Mouse (Mus musculus) limb, embryonic 10.5 days (tissue): ENCODE data around the gene Dnajb3. TPM values are rescaled to one million over a fixed set of nuclear protein-coding genes. Genes with fewer than 3 reads are reported as not detected.

ENCODE experiments used
- DNase-seq: peaks from one replicate; pipeline ENCODE4 v3.0.0-alpha.2; 2017; ENCODE audit warnings: low spot score
- H3K27ac ChIP-seq: fragments of 300-500 bp; sonication (generic); 2 replicates; pipeline ENCODE4 v1.5.1; 2016; ENCODE audit warnings: mild to moderate bottlenecking
- H3K27me3 ChIP-seq: fragments of 300-500 bp; sonication (generic); 2 replicates; pipeline ENCODE4 v1.6.1; 2016; ENCODE audit warnings: low read depth, mild to moderate bottlenecking; ENCODE audit not compliant: poor library complexity, severe bottlenecking
- H3K36me3 ChIP-seq: fragments of 300-500 bp; sonication (generic); 2 replicates; pipeline ENCODE4 v1.6.1; 2016; ENCODE audit warnings: mild to moderate bottlenecking, moderate library complexity
- H3K4me1 ChIP-seq: fragments of 300-500 bp; sonication (generic); 2 replicates; pipeline ENCODE4 v1.6.1; 2016
- H3K4me3 ChIP-seq: fragments of 300-500 bp; sonication (generic); 2 replicates; pipeline ENCODE4 v1.5.1; 2016; ENCODE audit warnings: mild to moderate bottlenecking, moderate library complexity
- H3K9me3 ChIP-seq: fragments of 300-500 bp; sonication (generic); replicated peaks from 2 replicates; pipeline ENCODE4 v1.6.1; 2016; ENCODE audit warnings: mild to moderate bottlenecking
- WGBS: fragments of 180-500 bp; shearing (Covaris S2); methylation state at CpG from one replicate; pipeline ENCODE4 v1.1.7; 2016; 5-methylcytosine and 5-hydroxymethylcytosine counted together
- polyA plus RNA-seq: library from polyadenylated mRNA; unstranded; fragments of >200 nt; fragmentation: Nextera tagmentation; extraction: Ambion mirVana; gene quantifications from 2 replicates; pipeline ENCODE4 v1.2.1, GENCODE M21; 2016

The Dnajb3 gene
- polyA plus RNA-seq, 1 experiment from 2014 or later, result 10.4 TPM

DNA sequence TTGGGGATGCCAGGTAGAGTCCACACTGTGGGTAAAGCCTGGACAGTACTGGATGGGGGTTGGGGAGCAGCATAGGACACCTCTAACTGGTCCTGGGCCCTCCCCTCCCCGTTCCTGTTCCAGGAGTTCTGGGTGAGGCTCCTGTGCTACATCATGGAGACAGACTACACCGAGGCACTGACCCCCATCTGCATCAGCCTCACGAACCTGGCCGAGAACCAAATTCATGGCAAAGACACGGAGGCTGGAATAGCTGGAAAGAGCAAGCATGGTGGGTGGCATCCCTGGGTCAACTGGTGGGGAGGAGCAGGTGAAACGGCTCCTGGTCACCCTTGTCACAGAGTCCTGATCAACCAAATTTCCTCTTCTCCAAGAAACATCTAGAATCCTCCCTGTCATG, 33.2 kb upstream of the Dnajb3 start:
- no peak overlapping the region for H3K4me3 ChIP-seq
- no peaks in the 10 kb centered on the region for H3K4me1 ChIP-seq
- no peak for DNase-seq
- 83% methylated on average over 6 of the region's 6 CpGs for WGBS
- H3K27ac ChIP-seq, result no peak overlapping the region
- H3K9me3 ChIP-seq, result peaks cover 85% of the 10 kb centered on the region
- no peaks in the 10 kb centered on the region for H3K27me3 ChIP-seq
- no peaks in the 10 kb centered on the region for H3K36me3 ChIP-seq

DNA sequence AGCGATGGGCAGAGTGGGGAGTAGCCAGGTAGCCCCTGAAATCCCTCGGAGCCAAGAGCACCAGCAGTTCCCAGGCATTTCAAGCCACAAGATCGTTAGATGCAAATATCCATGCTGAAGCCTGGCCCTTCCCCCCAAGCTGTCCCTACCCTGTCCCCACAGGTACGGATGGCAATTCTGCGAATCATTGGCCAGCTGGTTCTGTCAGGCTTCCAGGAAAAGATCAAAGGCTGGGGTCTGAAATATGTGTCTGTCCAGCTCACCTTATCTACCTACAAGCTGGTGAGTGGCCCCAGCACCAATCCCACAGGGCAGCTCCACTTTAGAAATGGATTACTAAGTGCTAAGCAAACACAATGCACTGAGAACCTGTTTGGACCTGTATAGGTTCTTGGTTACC, 31.7 kb upstream of the Dnajb3 start:
- H3K27me3 ChIP-seq, result no peaks in the 10 kb centered on the region
- H3K27ac ChIP-seq, result no peak overlapping the region
- no peaks in the 10 kb centered on the region for H3K4me1 ChIP-seq
- peaks cover 87% of the 10 kb centered on the region for H3K9me3 ChIP-seq
- H3K4me3 ChIP-seq, result no peak overlapping the region
- 79% methylated on average over 5 of the region's 5 CpGs for WGBS
- H3K36me3 ChIP-seq, result no peaks in the 10 kb centered on the region
- no peak for DNase-seq

DNA sequence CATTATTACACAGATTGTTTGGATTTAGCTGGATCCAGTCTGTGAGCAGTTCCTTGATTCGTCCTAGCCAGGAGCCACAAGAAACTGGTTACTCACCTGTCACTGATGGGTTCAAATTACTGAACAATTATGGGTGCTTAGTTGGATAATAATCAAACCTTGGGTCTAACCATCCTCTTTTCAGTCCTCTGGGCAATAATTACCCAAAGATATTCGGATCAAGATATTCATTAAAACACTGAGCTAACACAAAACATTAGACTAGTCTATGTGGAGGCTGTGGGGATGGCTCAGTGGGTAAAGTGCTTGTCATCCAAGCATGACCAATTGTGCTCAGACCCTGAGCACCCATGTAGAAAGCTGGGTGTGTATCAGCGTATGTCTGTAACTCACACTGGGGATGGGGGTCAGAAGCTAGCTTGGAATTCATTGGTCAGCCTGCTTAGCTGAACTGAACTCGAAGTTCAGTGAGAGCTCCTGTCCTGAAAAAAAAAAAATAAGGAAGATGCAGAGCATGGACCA, 30.4 kb upstream of the Dnajb3 start:
- Histone ChIP-seq H3K36me3 (no peaks in the 10 kb centered on the region), H3K9me3 (peaks cover 91% of the 10 kb centered on the region), H3K4me3 (no peak overlapping the region), H3K27ac (no peak overlapping the region), H3K4me1 (no peaks in the 10 kb centered on the region), H3K27me3 (no peaks in the 10 kb centered on the region)
- WGBS, result 71% methylated on average over 4 of the region's 4 CpGs
- no peak for DNase-seq

DNA sequence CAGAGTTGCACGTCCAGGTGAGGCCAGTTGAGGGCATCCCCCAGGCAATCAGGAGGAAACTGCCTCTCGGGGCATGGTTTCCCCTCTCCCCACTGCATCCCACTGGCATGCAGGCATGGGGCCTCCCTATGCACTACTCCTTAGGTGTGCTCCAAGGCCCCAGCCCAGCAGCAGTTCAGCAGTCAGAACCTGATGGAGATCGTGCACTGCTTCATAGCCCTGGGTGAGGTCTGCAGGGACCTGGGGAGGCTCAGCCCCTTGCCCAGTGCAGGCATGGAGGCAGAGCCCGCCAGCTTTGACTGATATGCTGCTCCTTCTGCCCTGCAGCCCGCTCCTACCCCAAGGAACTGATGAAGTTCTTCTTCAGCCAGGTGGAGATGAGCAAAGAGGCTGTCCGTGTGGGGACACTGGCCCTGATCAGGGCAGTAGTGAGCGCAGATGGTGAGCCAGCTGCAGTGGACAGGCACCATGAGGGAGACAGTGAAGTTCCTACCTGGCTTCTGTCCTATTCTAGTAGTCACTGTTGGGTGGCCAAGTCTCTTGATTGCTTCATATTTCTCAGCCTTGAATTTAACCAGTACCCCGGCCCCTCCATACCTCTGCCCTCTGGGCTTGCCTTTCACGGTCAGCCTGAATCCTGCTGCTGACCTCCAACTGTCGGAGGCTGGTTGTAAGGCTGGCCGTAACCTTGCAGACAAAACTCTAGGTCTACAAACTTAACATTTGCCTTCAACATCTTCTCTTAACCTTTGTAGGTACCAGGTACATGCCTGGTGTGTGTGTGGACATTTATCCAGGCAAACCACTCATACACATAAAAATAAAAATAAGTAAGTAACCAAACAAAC, 29.7 kb upstream of the Dnajb3 start:
- 68% methylated on average over 11 of the region's 11 CpGs for WGBS
- Histone ChIP-seq H3K9me3 (peaks cover 90% of the 10 kb centered on the region), H3K27me3 (no peaks in the 10 kb centered on the region), H3K36me3 (no peaks in the 10 kb centered on the region), H3K4me3 (no peak overlapping the region), H3K27ac (no peak overlapping the region), H3K4me1 (no peaks in the 10 kb centered on the region)
- no peak for DNase-seq

DNA sequence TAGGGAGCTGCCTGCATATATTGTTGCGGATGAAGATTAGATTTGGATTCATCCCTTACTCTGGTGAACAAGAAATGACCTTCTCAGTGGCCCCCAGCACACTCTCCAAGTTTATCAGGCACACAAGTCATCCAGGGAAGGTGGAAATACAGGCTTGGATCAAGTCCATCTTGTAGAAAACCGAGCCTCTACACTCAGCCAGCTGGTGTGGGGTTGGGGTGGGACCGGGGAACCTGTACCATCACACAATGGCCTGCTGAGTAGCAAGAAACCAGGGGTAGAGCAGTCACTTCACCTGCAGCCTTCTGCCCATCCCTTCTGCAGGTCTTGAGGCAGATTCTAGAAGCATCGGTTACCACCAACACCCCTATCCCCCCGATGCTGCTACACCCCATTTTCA, 29.1 kb upstream of the Dnajb3 start:
- H3K27ac ChIP-seq, result no peak overlapping the region
- H3K27me3 ChIP-seq, result no peaks in the 10 kb centered on the region
- no peak for DNase-seq
- no peaks in the 10 kb centered on the region for H3K4me1 ChIP-seq
- no peaks in the 10 kb centered on the region for H3K36me3 ChIP-seq
- peaks cover 90% of the 10 kb centered on the region for H3K9me3 ChIP-seq
- no peak overlapping the region for H3K4me3 ChIP-seq
- 47% methylated on average over 5 of the region's 5 CpGs for WGBS

DNA sequence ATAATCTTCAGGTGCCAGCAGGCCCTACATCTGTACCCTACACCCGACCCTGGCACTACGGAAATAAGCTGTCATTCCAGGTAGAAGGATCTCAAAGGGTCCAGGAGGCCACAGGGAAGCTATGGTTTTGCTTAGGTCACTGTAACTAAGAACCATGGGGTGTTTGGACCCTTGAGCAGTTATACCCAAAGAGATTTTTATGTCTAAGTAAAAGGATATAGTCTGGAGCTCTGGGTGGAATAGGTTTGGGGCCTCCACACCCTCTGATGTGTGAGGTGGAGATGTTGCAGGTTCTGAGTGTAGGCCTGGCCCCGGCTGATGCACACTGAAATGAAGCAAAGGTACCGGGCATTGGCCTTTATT, 28.6 kb upstream of the Dnajb3 start:
- H3K9me3 ChIP-seq, result peaks cover 90% of the 10 kb centered on the region
- no peak for DNase-seq
- H3K4me3 ChIP-seq, result no peak overlapping the region
- H3K4me1 ChIP-seq, result no peaks in the 10 kb centered on the region
- WGBS, result 67% methylated on average over 4 of the region's 4 CpGs
- no peak overlapping the region for H3K27ac ChIP-seq
- no peaks in the 10 kb centered on the region for H3K27me3 ChIP-seq
- H3K36me3 ChIP-seq, result no peaks in the 10 kb centered on the region

DNA sequence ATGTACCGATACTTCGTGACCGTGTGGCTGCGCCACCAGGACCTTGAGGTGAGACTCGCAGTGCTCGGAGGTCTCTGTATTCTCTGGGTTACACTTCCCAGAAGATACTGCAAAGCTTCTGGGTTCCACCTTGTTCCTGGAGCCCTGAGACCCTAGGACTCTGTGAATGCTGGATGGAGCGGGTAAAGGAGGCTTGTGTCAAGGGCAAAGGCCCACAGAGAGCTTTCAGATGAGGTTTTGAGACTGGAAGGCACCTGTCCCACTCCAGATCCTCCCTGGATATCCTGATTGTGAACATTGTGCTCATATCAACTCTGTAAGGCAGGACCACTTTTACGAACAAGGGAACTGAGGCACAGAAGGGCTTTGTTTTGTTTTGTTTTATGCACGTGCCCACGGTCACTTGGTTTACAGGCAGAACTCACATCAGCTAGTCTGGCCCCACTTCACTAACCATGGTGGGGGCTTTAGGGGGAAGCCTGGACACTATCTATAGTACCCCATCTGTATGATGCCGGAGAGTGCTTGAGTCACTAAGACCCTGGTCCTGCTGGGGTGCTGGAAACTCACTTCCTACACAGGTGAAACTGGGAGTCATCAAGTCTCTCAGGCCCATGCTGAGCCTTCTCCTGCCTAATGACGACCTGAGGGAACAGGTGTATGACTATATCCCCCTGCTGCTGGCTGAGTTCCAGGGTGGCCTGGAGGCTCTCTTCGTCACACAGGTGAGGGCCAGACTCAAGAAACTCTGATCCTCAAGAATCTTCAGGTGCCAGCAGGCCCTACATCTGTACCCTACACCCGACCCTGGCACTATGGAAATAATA, 28.1 kb upstream of the Dnajb3 start:
- no peak overlapping the region for H3K4me3 ChIP-seq
- 72% methylated on average over 14 of the region's 14 CpGs for WGBS

DNA sequence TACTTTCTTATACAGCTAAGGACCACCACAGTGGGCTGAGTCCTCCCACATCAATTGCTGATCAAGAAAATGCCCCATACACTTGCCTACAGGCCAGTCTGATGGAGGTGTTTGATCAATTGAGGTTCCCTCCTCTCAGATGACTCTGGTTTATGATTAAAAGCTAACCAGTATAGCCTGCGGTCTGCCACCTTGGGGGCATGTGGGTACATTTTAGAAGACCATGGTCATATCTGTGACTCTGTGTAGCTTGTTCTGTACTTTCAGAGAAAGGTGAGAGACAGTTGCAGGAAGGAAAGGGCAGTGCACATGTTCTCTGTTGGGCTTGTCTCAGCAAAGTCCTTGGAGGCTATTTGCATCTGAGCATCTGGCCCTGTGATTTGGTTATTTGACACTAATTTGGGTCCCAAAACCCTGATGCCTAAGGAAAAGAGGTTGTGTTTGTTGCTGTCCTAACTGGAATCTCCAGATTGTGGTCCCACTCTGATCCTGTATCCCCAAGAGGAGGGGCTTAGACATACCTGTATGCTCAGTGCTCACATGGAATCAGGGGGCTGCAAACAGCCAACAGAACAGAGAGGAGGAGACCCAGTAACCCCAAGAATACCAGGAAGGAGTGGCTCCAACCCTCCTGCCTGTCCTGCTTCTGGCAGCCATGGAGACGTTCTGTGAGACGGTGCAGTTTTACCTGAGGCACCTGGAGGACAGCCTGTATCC, 27.2 kb upstream of the Dnajb3 start:
- no peaks in the 10 kb centered on the region for H3K27me3 ChIP-seq
- DNase-seq, result no peak
- no peak overlapping the region for H3K27ac ChIP-seq
- H3K36me3 ChIP-seq, result no peaks in the 10 kb centered on the region
- peaks cover 90% of the 10 kb centered on the region for H3K9me3 ChIP-seq
- WGBS, result 60% methylated on average over 3 of the region's 3 CpGs
- H3K4me3 ChIP-seq, result no peak overlapping the region
- H3K4me1 ChIP-seq, result no peaks in the 10 kb centered on the region

More for the DNA sequence above, 28.1 kb upstream of the Dnajb3 start:
- peaks cover 91% of the 10 kb centered on the region for H3K9me3 ChIP-seq
- no peak overlapping the region for H3K27ac ChIP-seq
- H3K4me1 ChIP-seq, result no peaks in the 10 kb centered on the region
- DNase-seq, result no peak
- no peaks in the 10 kb centered on the region for H3K36me3 ChIP-seq
- no peaks in the 10 kb centered on the region for H3K27me3 ChIP-seq

DNA sequence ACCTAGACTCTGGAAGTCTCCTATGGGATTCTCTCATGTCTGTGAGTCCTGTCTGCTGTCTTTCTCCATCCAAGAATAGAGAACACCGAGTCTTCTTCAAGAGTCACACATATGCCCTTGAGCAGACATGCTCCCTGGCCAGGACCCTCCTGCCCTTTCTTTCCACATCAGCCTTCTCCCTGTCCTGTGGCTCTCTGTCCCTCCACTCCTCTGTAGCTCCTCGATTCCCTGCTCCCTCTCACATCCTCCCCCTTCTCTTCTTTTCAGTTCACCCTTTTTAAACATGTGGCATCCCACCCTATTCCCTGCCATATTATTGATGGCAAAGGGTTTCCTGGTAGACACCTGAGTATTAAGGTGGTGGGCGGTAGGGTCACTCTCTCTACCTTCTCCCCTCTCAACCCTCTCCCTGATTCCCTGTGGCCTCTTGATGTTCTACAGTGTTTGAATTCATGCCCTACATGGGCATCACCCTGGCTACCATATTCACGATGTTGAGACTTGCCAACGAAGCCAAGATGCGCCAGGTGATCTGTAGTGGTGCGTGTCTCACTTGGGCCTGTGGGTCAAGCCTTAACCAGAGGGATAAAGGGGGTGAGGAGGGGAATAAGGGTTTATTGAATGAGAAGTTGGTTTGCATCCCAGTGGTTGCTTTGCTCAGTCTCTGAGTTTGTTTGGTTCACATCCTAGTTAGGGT, 26.4 kb upstream of the Dnajb3 start:
- Histone ChIP-seq H3K4me1 (no peaks in the 10 kb centered on the region), H3K27me3 (no peaks in the 10 kb centered on the region), H3K9me3 (peaks cover 89% of the 10 kb centered on the region), H3K27ac (no peak overlapping the region), H3K36me3 (no peaks in the 10 kb centered on the region), H3K4me3 (no peak overlapping the region)
- no peak for DNase-seq
- WGBS, result 73% methylated on average over 7 of the region's 7 CpGs

DNA sequence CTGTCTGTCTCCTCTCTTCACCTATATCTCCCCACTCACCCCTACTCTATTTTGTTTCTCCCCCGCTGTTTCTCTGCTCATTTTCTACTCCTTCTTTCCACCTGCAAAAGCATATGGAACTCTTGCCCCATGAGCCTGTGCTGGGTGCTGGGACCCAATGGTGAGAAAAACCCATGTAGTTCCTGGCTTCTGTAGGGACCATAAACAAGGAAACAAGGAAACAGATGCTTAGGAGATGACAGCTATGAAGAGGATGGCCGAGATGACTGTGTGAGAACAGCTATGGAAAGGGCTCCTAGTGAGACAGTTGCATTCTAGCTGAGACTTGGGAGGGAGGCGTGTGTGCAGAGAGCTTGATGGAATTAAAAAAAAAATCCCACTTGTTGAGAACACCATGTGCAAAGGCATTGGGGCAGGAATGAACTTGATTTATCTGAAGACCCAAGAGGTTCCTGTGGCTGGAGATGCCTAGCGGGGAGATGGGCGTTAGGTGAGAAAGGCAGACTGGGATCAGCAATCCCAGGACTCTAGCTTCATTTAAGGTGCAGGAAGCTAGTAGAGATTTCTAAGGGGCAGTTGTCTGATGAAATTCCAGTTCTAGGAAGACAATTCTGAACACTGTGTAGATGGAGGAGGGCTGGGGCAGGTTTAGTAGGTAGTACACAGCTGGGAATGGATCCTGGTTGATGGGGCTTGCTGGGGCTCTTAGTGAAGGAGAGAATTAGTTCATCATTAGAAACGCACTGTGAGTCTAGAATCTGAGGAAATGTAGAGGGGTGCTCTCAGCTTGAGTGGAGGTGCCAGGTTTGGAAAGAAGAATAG, 25.6 kb upstream of the Dnajb3 start:
- Histone ChIP-seq H3K27ac (no peak overlapping the region), H3K9me3 (peaks cover 91% of the 10 kb centered on the region), H3K36me3 (no peaks in the 10 kb centered on the region), H3K27me3 (no peaks in the 10 kb centered on the region), H3K4me3 (no peak overlapping the region), H3K4me1 (no peaks in the 10 kb centered on the region)
- 77% methylated on average over 6 of the region's 6 CpGs for WGBS
- no peak for DNase-seq

DNA sequence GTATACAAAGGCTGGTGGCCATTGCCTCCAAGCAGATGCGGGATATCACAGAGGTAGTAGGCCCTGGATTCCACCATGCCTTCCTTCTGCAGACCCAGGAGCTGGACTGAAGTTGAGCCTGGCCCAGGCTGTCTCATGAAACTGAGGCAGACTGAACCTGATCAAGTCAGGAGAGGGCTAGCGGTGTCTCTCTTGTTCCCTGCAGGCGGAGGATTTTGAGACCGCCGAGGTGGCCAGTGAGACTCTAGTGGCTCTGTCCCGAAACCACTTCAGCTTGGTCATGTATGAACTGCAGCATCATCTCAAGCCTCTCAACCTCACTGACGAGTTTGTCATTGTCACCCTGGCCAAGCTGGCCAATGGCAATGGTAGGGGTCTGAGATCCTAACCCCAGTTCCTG, 24.8 kb upstream of the Dnajb3 start:
- no peaks in the 10 kb centered on the region for H3K27me3 ChIP-seq
- H3K27ac ChIP-seq, result no peak overlapping the region
- peaks cover 91% of the 10 kb centered on the region for H3K9me3 ChIP-seq
- 72% methylated on average over 7 of the region's 7 CpGs for WGBS
- no peaks in the 10 kb centered on the region for H3K4me1 ChIP-seq
- no peaks in the 10 kb centered on the region for H3K36me3 ChIP-seq
- no peak overlapping the region for H3K4me3 ChIP-seq
- DNase-seq, result no peak

DNA sequence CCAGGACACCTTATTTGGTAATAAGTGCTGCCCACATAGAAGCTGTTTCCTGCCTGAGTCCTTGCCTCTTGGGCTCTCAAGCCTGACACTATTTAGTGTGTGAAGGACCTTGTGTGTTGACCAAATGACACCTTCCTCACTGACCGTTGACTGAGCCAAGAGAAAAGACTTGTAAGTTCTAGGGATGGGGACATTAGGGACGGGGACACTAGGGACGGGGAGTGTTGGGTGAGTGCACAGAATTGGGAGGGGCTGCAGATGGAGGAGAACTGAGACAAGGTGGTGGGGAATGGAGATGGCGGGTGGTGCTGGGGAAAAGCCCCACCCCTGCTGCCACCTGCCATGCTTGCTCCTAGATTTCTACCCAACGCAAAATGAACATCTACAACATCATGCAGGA, 24.4 kb upstream of the Dnajb3 start:
- Histone ChIP-seq H3K4me3 (no peak overlapping the region), H3K36me3 (no peaks in the 10 kb centered on the region), H3K9me3 (peaks cover 89% of the 10 kb centered on the region), H3K27ac (no peak overlapping the region), H3K27me3 (no peaks in the 10 kb centered on the region), H3K4me1 (no peaks in the 10 kb centered on the region)
- no peak for DNase-seq
- WGBS, result 89% methylated on average over 5 of the region's 5 CpGs
